Mouse (Mus musculus) embryonic fibroblast, embryonic 13.5 days (primary cell): ENCODE measurements around the gene Tarm1.

ENCODE experiments used
- CTCF ChIP-seq: IDR thresholded peaks from 2 replicates; pipeline ENCODE4 v1.5.1; 2011; ENCODE audit warnings: mild to moderate bottlenecking, control low read depth, low read length, moderate library complexity, borderline replicate concordance; ENCODE audit not compliant: insufficient read depth
- POLR2A ChIP-seq: IDR thresholded peaks from 2 replicates; pipeline ENCODE4 v1.6.1; 2011; ENCODE audit warnings: low read depth, mild to moderate bottlenecking, control low read depth, low read length, moderate library complexity

- TF ChIP-seq CTCF (no peak), POLR2A (no peak)
Measured at GRCm38 (mm10) chr7:3446584-3446983, 55.8 kb downstream of the Tarm1 start.
